Mouse (Mus musculus): ENCODE data around the gene Tmem232. TPM values are rescaled to one million over a fixed set of nuclear protein-coding genes. Genes with fewer than 3 reads are reported as not detected.
"Not testable (repeated sequence)": the region's sequence is repeated elsewhere in the genome, so short reads cannot be mapped to it uniquely, and the experiment has no call there.

Tmem232 gene
- total RNA-seq, 1 experiment from 2014 or later: not detected

DNA sequence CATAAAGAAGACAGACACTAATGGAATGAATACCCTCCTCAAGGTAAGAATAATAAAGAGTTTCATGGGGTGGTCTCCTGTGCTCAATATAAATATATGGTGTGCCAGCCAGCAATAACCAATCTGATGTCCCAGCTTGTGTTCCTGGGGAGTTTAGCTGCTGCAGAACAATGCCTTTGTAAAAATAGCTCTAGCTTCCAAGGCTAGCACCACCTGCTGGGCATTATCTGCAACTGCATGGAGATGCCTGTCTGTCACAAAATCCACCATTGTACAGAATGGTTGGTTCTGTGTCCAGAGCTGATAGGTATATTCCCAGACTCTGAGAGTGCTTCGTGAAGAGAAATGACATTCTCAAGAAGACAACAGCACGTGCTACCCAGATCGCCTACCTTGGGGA lies 4.4 kb downstream of the Tmem232 start:
- peak; percentile 80 for ATAC-seq (replicated peaks; ENCODE audit: low read depth, poor library complexity, severe bottlenecking)

DNA sequence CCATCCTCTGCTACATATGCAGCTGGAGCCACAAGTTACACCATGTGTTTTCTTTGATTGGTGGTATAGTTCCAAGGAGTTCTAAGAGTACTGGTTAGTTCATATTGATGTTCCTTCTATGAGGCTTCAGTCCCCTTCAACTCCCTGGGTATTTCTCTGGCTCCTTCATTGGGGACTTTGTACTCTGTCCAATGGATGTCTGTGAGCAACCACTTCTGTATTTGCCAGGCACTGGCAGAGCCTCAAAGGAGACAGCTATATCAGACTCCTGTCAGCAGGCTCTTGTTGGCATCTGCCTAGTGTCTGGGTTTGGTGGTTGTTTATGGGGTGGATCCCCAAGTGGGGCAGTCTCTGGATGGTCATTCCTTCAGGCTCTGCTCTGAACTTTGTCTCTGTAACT lies 8.2 kb downstream of the Tmem232 start:
- not testable (repeated sequence) for ATAC-seq (replicated peaks; ENCODE audit: low read depth, poor library complexity, severe bottlenecking)

DNA sequence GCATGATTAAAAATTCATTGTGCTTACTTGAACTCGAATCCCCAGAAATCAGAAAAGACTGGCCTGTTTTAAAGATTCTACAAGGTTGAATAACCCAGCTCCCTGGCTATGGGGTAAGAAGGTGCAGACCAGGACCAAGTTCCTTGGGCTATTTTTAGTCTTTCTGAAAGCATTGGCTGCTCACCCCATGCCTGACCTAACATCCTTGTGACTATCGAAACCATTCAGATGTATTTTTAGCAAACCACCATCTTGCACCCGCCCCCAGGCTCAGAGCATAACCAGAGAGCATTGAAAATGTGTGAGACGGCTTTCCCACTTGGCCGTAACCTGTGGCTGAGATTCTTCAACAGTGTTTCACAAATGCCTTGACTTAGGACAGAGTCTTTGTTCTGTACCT lies 13.1 kb downstream of the Tmem232 start:
- ATAC-seq (replicated peaks; ENCODE audit: low read depth, poor library complexity, severe bottlenecking): no peak

DNA sequence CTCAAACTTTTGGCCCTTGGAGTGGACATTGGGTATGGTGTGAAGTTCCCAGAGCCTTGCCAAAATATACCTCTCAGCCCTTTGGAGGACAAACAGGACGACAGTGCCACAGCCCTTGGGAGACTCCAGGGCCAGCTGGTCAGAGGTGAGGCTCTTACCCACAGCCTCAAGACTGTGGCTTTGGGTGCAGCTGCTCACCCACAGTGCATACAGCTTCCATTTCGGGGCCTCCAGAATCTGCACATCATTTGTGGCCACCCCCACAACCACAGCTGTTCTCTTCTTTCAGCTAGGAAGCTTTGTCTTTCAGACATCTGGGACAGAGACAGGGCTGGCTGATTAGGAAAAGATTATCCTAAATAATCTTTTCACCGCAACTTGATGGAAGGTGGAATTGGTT lies 27.1 kb downstream of the Tmem232 start:
- ATAC-seq (replicated peaks; ENCODE audit: low read depth, poor library complexity, severe bottlenecking): no peak

DNA sequence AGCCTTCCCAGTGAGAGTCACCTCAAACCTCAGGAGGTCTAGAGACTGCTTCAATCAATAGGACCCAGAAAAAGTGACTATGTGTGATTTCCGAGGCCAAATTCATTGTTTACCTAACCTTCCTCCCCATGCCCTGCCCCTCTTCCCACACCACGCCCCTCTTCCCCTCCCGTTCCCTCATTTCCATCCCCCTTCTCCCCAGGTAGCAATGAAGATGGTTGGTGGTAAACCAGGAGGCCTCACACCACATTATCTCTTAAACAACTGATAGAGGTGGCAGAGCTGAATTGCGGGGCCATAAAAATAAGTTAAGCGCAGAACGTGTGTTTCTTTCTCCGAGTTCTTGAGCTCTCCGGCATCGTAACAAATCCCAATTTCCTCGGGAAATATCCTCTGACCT lies 55.9 kb downstream of the Tmem232 start:
- ATAC-seq (replicated peaks; ENCODE audit: low read depth, poor library complexity, severe bottlenecking): no peak

DNA sequence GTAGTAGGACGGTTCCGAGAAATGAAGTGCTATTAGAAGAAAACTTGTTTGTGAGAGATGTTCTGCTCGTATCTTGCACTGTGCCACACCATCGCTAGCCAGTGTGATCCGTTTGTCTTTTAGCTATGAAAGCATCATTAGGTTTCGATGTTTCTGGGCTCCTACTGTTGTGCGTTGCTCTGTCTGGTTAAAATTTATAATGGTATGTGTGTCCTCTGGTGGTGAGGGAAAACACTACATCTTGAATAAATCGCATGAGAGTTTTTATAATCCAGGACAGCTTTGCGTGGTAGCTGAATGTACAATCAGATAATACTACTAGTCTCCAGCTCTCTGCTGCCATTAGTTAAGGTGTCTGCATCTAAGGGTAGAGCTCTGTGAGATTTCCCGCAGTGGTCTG lies 63.8 kb downstream of the Tmem232 start:
- ATAC-seq (replicated peaks; ENCODE audit: low read depth, poor library complexity, severe bottlenecking): no peak

DNA sequence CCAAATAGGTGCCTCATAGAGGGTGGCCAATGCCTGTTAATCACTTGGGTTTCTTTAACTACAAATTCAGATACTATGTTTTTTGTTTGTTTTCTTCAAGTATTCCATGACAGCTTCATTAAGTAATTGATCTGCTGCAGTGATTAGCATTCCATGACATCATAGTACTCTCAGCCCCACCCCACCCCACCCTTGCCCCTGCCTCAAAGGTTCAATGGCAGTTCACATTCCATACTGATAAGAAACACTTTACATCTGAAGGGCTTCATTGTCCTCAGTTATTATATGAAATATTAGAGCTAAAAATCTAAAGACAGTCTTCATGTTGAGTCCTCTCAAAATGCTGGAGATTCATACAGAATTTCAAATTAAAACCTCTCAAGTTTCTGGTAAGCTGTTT lies 89.8 kb downstream of the Tmem232 start:
- ATAC-seq (replicated peaks; ENCODE audit: low read depth, poor library complexity, severe bottlenecking): no peak

DNA sequence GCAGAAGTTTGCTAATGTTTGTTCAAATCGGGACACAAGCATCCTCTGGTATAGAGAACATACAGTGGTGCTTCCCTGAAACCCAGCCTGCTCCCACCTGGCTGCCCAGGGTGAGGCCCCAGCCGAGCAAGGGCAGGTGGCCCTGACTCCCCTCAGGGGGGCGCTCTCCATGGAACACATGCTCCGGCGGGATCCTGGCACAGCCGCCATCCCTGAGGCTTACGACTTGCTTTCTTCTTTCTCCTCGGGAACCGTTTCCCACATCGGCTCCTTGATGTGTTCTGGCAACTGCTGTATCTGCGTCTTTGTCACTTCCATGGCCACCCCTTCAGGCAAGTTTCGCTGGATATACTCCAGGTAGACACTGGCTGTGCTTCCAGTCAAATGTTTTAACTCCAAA lies 102.7 kb downstream of the Tmem232 start:
- ATAC-seq (replicated peaks; ENCODE audit: low read depth, poor library complexity, severe bottlenecking): not testable (repeated sequence)

DNA sequence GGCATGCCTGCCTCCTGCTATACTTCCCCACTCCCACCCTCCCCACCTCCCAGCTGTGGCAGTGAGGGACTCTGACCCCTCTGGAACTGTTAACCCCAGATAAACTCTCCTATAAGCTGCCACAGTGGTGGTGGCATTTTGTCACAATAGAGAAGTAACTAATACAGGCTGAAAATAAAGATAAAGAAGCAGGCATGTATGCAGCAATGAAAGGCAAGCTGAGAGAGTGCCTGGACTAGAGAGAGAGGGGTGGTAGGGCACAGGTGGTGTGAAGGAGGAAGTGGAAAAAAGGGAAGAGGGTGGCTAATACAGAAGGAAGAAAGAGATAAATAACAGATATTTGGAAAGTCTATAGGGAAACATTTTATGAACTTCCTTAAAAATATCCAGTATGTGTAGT lies 121.5 kb downstream of the Tmem232 start:
- ATAC-seq (replicated peaks; ENCODE audit: low read depth, poor library complexity, severe bottlenecking): no peak

DNA sequence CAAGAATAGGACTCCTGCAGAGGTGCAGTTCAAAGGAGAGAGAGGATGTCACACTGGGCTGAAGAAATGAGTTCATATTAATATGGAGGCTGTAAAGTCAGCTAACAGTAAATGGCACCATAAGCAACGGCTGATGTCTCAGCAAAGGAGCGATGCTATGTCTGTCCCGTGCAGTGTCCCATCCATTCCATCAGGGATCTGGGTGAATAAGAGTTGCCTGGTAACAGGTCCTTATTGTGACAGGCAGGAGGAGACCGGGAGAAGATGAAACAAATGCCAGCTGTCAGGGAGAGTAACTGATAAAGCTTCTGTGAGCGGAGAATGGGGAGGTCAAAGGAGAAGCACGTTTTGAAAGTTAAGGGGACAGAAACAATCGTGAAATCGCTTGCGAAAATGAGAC lies 135.3 kb downstream of the Tmem232 start:
- ATAC-seq (replicated peaks; ENCODE audit: low read depth, poor library complexity, severe bottlenecking): no peak

DNA sequence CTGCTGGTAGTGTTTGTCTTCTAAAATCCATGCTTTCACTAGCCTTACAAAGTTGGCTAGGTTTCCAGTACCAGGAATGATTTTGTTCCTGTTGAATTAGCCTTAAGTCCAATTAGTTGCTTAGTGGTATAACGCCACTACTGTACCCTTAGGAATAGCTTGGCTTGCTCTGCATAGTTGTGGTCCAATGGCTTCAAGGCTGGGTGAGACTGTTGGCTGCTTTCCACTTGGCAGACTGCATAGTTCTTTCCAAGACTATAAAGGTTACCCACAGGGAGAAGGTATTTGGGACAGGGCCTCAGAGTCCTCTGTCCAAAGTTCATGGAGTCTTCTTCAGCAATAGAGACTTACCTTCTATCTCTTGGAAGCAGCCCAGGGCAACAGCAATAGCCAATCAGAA lies 139.7 kb downstream of the Tmem232 start:
- no peak for ATAC-seq (replicated peaks; ENCODE audit: low read depth, poor library complexity, severe bottlenecking)

DNA sequence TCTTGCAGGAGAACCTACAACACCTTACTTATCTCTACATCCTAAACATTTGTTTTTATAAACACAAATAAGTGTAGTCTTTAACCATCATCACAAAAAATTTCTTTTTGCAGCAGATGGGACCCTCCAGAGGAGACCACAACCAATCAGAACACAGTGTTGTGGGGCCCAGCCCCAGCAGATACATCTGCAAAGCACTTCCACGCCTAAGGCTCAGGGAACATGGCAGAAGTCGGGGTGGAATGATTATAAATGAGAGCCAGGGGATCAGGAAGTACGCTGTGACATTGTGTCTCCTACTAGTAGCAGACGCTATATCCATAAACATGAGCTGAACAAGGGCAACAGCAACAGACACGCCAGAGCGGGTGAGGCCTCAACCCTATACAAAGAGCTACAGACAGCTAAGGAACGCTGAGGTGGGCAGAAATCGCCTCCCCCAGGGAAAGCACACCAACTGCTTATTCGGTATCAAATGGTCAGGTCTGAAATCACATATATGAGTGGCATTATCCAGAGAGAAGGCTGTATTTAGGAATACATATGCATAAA lies 156.1 kb downstream of the Tmem232 start:
- no peak for ATAC-seq (replicated peaks; ENCODE audit: low read depth, poor library complexity, severe bottlenecking)

DNA sequence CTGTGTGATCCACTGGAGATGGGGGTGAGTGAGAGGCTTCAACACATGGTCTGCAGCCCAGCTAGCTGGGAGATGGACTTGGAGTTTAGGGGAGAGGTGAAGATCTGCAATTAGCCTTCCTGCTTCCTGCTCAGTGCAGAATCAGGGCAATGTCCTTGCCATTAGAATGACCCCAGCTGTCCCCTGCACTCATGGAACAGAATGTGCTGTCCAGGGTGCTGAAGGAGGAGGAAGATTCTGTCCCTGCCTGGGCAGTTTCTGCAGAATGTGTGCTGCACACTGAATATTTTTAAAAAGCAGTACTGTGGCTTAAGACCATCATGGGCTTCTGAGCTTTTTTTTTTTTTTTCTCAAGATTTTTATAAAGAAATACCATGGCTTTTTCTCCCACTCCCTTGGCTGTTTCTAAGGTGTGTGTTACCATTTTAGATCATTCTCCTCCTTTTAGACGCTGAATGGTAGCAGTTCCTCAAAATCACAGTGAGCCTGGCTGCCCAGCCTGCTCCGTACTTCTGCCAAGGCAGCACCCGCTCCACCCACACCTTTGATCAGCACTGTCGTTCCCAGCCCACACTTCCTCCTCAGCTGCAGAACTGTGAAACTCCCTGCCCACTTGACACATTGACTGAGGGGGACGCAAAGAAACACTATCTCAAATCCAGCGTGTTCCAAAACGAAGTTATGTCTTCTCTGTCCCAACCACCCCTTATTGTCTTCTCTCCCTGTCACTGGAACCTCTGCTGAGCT lies 170.4 kb downstream of the Tmem232 start:
- ATAC-seq (replicated peaks; ENCODE audit: low read depth, poor library complexity, severe bottlenecking): no peak

DNA sequence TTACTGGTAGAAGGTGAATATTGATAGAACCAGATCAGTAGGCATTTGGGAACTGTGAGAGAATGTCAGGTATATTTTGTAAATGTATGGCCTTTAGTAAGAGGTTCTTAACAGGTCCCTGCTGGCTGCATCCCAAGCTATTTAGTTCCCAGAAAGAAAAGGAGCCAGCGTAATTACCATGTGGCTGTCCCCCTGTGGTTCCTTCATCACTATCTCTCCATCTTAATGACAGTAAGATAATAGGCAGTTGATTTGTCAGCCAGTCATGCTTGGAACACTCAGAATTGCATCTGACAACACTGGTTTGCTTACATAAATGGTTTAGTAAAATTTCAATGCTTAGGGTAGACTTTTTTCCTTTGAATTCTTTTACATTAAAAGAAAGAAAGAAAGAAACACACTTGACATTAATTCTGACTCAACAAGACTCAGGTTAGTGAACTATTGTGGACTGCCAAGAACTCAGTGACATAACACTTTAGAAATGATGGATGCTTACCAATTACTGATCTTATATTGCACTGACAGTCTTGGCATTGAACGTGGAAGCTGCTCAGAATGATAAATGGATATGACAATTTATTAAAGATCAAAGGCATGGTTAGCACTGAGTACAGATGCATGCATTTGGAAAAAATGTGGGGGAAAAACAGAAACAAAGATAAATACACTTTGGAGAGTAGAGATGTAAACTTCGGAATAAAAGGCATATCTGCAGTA lies 174.9 kb downstream of the Tmem232 start:
- no peak for ATAC-seq (replicated peaks; ENCODE audit: low read depth, poor library complexity, severe bottlenecking)

DNA sequence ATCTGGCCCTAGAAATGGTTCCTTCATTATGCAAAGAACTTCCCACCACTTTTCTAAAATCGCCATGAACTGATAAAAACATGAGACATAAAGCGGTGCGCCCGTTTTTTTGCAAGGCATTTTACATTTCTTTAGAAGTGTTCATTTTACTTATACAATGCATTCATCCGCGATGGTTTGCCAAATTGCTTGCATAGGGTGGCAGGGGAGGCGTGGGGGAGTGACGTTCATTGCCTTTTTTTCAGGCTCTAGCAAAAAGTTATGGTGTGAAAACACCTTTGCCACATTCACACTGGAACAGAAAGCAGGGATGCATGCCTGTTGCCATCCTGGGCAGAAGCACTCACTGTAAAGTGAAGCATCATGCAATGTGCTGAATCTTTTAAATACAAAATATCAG lies 188.7 kb downstream of the Tmem232 start:
- ATAC-seq (replicated peaks; ENCODE audit: low read depth, poor library complexity, severe bottlenecking): no peak

DNA sequence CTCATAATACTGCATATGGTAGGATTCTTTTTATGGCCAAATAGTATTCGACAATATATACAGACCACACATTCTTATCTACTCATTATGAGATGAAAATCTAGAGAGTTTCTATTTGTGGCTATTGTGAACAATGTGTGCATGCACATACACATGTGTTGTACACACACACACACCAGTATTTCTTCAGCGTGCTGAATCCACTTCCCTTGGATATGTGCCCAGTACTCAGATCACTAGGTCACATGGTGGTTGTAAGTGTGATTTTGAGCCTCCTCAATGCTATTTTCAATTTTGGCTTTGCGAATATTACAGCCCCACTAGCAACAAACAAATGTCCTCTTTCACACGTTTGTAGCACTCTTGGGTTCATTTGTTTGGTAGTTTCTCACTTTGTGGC lies 200.6 kb downstream of the Tmem232 start:
- no peak for ATAC-seq (replicated peaks; ENCODE audit: low read depth, poor library complexity, severe bottlenecking)

DNA sequence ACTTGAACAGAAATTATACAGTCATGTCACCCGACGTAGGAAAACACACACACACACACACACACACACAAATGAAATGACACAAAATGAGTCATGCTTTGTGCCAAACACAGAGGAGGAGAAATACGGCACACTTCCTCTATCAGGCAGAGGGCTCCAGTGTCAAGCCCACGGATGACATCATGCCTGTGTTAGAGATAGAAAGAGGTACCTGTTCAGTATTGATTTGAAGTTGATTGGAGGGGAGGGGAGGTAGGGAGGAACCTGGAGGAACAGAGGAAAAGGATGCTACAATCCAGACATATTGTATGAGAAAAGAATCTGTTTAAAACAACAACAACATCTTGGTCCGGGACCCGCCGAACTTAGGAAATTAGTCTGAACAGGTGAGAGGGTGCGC lies 209.8 kb downstream of the Tmem232 start:
- no peak for ATAC-seq (replicated peaks; ENCODE audit: low read depth, poor library complexity, severe bottlenecking)

DNA sequence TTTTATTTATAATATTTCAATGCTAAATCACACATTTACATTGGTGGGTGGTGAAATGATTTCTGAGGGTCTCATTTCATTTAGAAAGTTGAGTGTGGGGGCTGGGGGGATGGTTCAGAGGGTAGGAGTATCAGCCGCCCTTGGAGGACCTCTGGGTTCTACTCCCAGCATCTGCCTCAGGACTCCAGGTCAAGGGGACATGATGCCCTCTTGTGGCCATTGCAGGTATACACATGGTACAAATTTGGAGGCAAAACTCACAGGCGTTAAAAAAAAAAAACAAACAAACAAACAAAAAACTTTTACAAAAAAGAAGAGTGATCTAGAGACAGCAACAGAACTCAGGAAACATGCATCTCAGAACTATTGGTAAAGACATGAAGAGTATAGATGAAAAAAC lies 215.3 kb downstream of the Tmem232 start:
- peak; percentile 85; the same call in 1 of the 2 replicates for ATAC-seq (replicated peaks; ENCODE audit: low read depth, poor library complexity, severe bottlenecking)

DNA sequence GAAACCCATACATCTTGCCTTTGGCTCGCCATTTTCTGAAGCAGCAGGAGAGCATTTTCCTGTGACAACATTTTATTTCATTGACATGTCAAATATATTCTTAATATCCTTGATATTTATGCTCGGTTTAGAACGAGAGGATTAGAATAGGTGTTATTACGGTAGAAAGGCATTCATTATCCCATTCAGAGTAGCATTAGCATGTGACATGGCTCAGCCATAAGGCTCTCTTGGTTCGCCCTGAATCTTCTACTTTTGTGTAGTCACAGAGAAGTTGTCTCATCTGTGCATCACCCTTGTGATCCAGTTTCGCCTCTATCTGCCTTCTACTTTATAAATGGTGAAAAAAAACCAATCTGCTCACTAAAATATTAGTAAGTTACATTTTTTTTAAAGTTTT lies 220.0 kb downstream of the Tmem232 start:
- no peak for ATAC-seq (replicated peaks; ENCODE audit: low read depth, poor library complexity, severe bottlenecking)

DNA sequence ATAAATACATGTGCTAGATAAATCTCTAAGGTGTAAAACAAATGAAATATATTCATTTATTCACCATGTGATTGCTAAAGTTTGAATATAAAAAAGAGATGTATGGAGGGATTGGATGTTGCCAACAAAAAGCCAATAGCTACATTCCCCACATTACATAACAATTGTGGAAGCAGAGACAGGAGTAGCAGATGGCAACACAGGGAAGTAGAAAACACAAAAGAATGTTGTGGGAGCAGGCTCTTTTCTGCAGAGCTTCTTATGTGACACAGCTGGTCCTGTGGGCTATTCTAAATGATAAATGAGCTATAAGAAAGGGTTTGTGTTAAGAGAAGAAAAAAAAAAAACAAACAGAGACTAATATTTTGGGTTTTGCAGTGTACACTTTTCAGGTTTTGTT lies 240.6 kb downstream of the Tmem232 start:
- ATAC-seq (replicated peaks; ENCODE audit: low read depth, poor library complexity, severe bottlenecking): no peak

DNA sequence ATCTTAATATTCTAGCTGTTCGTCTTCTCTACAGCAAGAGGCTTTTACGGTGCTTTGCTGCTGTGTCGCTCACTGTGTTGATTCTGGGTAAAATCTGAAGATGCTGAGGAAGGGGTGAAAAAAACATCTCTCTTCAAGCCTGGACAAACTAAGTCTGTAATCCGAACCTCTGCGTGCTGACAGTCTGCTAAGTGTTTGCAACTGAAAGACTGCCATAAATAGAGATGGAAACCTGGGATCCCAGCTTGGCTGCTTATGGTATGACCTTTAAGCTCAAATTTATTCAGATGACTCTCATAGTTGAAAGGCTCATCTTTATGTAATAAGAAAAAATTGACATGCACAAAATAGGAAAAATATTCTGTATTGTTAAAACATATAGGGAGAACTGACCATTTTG lies 242.8 kb downstream of the Tmem232 start:
- ATAC-seq (replicated peaks; ENCODE audit: low read depth, poor library complexity, severe bottlenecking): no peak

DNA sequence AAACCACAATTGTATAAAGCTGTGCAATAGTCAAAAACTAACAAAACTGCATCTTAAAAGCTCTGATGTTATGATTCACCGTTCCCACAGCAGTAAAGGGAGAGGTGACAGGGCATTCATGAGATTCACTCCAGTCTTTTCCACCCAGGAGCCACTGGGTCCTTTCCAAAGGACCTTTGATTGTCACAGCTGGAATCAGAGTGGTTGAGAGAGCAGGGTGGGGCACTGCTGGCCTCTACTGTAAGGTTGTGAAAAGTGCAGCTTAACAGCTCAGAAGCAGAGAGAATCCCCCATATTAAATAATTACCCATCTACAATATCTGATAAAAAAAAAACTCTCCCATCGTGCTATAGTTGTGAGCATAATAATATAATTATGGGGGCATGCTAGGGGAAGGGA lies 288.4 kb downstream of the Tmem232 start:
- no peak for ATAC-seq (replicated peaks; ENCODE audit: low read depth, poor library complexity, severe bottlenecking)

Measured in common myeloid progenitor, adult 5-6 weeks (primary cell).